Mouse (Mus musculus) intestine, embryonic 14.5 days (tissue): ENCODE measurements around the gene Zbtb5. TPM values are rescaled to one million over a fixed set of nuclear protein-coding genes. Genes with fewer than 3 reads are reported as not detected.
"Not testable (repeated sequence)": the region's sequence is repeated elsewhere in the genome, so short reads cannot be mapped to it uniquely, and the experiment has no call there.

Source experiments
- ATAC-seq: fragments of 200-750 bp; cut with Nextera tagmentation; replicated peaks from 2 replicates; pipeline ENCODE4 v1.8.0; 2017; ENCODE audit warnings: low read depth, moderate number of reproducible peaks, moderate TSS enrichment, moderate library complexity; ENCODE audit not compliant: low FRiP score, low TSS enrichment
- DNase-seq: peaks from one replicate; pipeline ENCODE4 v3.0.0-alpha.2; 2018; ENCODE audit warnings: low spot score
- H3K27ac ChIP-seq: fragments of 300-500 bp; sonication (generic); 2 replicates; pipeline ENCODE4 v1.5.1; 2014; ENCODE audit warnings: low read depth, mild to moderate bottlenecking, control low read depth
- H3K27me3 ChIP-seq: fragments of 300-500 bp; sonication (generic); replicated peaks from 2 replicates; pipeline ENCODE4 v1.6.1; 2014; ENCODE audit warnings: low read length, control low read depth; ENCODE audit not compliant: control insufficient read depth, insufficient read depth
- H3K36me3 ChIP-seq: fragments of 300-500 bp; sonication (generic); 2 replicates; pipeline ENCODE4 v1.6.1; 2014; ENCODE audit warnings: low read length, control low read depth; ENCODE audit not compliant: control insufficient read depth, insufficient read depth
- H3K4me1 ChIP-seq: fragments of 300-500 bp; sonication (generic); replicated peaks from 2 replicates; pipeline ENCODE4 v1.6.1; 2014; ENCODE audit warnings: low read length, control low read depth, mixed read lengths; ENCODE audit not compliant: control insufficient read depth, insufficient read depth
- H3K4me2 ChIP-seq: fragments of 300-500 bp; sonication (generic); 2 replicates; pipeline ENCODE4 v1.6.1; 2014; ENCODE audit warnings: low read length
- H3K4me3 ChIP-seq: fragments of 300-500 bp; sonication (generic); 2 replicates; pipeline ENCODE4 v1.5.1; 2014; ENCODE audit warnings: low read depth, low read length, control low read depth, mixed read lengths
- H3K9ac ChIP-seq: fragments of 300-500 bp; sonication (generic); 2 replicates; pipeline ENCODE4 v1.6.1; 2014; ENCODE audit warnings: mild to moderate bottlenecking, low read length
- H3K9me3 ChIP-seq: fragments of 300-500 bp; sonication (generic); 2 replicates; pipeline ENCODE4 v1.6.1; 2016; ENCODE audit warnings: low read length, control low read depth; ENCODE audit not compliant: control insufficient read depth
- WGBS: fragments of 180-500 bp; shearing (Covaris S2); extraction: QIAGEN DNeasy Blood & Tissue Kit; methylation state at CpG from one replicate; pipeline ENCODE4 v1.1.7; 2014; 5-methylcytosine and 5-hydroxymethylcytosine counted together
- polyA plus RNA-seq: library from polyadenylated mRNA; unstranded; fragments of >200 nt; fragmentation: Nextera tagmentation; extraction: Ambion mirVana; gene quantifications from 2 replicates; pipeline ENCODE4 v1.2.1, GENCODE M21; 2014

Zbtb5 gene
- polyA plus RNA-seq, 1 experiment from 2014 or later: 21.4 TPM

DNA sequence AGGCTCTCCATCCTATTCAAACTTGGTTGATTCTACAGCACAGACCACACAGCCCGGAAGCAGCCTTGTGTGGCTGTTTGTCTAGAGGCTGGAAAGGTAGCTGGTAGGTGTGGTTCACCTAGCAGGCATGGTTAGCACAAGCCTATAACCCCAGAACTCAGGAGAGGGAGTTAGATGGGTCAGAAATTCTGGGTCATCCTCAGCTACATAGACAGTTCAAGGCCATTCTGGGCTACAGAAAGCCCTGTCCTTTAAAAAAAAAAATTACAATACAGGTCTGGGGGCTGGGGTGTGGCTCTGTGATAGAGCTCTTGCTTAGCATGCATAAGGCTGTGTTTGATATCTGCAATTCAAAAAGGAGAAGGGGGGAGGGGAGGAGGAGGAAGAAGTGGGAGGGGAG is 63.9 kb downstream of the Zbtb5 start:
- Histone ChIP-seq H3K4me3 (no peak overlapping the region), H3K27ac (no peak overlapping the region), H3K36me3 (no peaks in the 10 kb centered on the region), H3K4me1 (no peaks in the 10 kb centered on the region), H3K9ac (no peak overlapping the region), H3K9me3 (no peaks in the 10 kb centered on the region), H3K4me2 (no peak overlapping the region), H3K27me3 (no peaks in the 10 kb centered on the region)
- WGBS: 86% methylated on average over 1 of the region's 1 CpGs
- no peak for ATAC-seq
- no peak for DNase-seq

DNA sequence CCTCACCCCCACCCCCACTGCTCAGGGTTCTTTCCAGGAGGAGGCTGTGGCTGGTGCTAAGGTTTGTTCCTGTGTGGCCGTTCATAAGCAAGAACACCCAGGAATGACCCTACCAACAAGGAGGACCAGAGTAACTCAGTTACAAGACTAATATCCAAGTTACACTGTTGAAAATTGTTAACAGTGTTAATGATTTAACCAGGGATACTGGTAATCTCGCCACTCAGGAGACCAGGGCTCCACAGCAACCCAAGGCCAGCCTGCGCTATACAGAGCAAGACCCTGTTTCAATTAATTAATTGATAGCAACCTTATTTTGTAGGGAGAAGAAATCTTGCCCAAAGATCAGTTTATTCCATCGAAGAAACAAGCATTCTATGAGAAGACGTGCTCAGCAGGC is 64.7 kb downstream of the Zbtb5 start:
- Histone ChIP-seq H3K27ac (no peak overlapping the region), H3K4me1 (no peaks in the 10 kb centered on the region), H3K27me3 (no peaks in the 10 kb centered on the region), H3K9ac (no peak overlapping the region), H3K4me2 (no peak overlapping the region), H3K9me3 (no peaks in the 10 kb centered on the region), H3K4me3 (no peak overlapping the region), H3K36me3 (no peaks in the 10 kb centered on the region)
- WGBS: 92% methylated on average over 5 of the region's 5 CpGs
- DNase-seq: no peak
- ATAC-seq: no peak

DNA sequence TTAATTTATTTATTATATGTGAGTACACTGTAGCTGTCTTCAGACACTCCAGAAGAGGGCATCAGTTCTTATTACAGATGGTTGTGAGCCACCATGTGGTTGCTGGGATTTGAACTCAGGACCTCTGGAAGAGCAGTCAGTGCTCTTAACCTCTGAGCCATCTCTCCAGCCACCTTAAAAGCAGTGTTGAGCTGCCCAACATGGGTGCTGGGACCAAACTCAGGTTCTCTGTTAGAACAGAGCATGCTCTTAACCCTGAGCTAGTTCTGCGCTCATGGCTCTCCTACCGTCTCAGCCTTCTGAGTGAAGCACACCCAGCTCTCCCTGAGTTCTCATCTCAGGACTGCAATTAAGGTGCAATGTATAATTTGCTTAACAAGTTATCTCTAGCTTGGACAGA is 66.1 kb downstream of the Zbtb5 start:
- not testable (repeated sequence) for ATAC-seq, H3K4me1 ChIP-seq, H3K9ac ChIP-seq, H3K27ac ChIP-seq, H3K9me3 ChIP-seq, H3K4me3 ChIP-seq, DNase-seq, H3K27me3 ChIP-seq, H3K36me3 ChIP-seq, H3K4me2 ChIP-seq
- 95% methylated on average over 2 of the region's 2 CpGs for WGBS

DNA sequence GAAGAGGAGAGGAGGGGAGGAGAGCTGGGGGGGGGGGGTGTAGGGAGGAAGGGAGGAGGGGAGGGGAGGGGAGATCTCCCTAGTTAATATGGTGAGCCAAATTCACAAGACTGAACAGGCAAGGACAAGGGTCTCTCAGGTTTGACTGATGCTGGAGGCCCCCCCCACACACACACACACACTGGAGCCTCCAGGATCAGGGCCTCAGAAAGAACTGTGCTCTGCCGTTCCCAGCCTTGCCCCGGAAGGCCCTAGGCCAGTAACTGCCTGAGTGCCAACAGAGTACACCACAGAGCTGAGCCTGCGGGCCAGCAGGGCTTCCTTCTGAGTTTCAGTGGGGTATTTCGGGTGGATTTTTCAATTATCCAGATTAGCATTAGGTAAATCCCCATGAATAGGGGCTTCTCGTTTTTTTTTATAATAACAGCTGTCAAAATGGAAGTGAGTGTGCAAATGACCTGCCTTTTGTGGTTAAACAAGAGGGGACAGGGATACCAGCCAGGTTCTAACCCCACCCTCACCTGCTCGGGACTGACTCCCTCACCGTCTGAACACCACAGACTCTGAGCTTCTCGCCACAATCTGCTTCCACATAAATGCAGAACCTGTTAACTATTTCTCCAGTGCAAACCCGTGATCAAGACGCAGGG is 67.7 kb downstream of the Zbtb5 start:
- 79% methylated on average over 10 of the region's 10 CpGs for WGBS
- H3K4me1 ChIP-seq: no peaks in the 10 kb centered on the region
- no peak overlapping the region for H3K9ac ChIP-seq
- H3K27me3 ChIP-seq: no peaks in the 10 kb centered on the region
- no peaks in the 10 kb centered on the region for H3K9me3 ChIP-seq
- no peak overlapping the region for H3K4me3 ChIP-seq
- H3K36me3 ChIP-seq: no peaks in the 10 kb centered on the region
- no peak for ATAC-seq
- no peak overlapping the region for H3K4me2 ChIP-seq
- no peak overlapping the region for H3K27ac ChIP-seq
- no peak for DNase-seq

DNA sequence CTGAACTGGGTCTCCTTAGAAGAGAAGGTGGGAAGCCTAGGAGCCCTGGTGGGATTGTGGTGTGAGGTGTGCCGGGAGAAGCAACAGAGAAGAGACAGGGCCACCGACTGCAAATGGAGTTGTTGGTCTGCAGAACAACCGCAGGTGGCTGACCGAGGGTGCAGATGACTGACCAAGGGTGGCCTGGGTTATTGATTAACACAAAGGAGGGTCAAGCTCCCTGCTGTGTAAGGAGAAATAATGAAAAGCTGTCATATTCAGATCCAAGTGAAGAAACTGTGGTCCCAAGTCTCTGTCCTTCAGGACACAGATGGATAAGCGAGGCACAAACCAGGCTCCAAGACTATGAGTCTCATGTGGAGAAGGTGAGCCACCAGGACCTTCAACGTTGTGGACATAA is 68.7 kb downstream of the Zbtb5 start:
- H3K4me1 ChIP-seq: no peaks in the 10 kb centered on the region
- H3K27ac ChIP-seq: no peak overlapping the region
- no peaks in the 10 kb centered on the region for H3K9me3 ChIP-seq
- no peak overlapping the region for H3K4me3 ChIP-seq
- H3K4me2 ChIP-seq: no peak overlapping the region
- DNase-seq: no peak
- ATAC-seq: no peak
- no peak overlapping the region for H3K9ac ChIP-seq
- H3K27me3 ChIP-seq: no peaks in the 10 kb centered on the region
- 77% methylated on average over 6 of the region's 6 CpGs for WGBS
- no peaks in the 10 kb centered on the region for H3K36me3 ChIP-seq

DNA sequence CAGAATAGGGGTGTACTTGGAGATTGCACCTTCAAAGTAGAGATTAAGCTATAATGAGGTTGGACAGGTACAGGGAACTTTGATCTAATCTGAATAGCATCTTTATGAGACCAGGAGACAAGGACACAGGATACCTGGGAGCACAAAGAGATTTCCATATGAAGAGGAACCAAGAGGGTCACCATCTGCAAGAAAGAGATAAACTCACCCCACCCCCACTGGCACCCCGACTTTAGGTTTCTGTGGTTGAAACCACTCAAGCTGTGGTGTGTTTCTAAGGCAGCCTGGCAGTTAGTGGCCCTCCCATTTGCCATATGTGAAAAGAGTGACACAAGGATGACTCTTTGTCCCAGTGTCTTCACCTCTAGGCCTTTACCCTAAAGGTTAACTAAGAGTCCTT is 70.0 kb downstream of the Zbtb5 start:
- DNase-seq: no peak
- no peaks in the 10 kb centered on the region for H3K36me3 ChIP-seq
- H3K9me3 ChIP-seq: no peaks in the 10 kb centered on the region
- no peak overlapping the region for H3K4me3 ChIP-seq
- no peak overlapping the region for H3K4me2 ChIP-seq
- no peak overlapping the region for H3K27ac ChIP-seq
- no peaks in the 10 kb centered on the region for H3K4me1 ChIP-seq
- no peaks in the 10 kb centered on the region for H3K27me3 ChIP-seq
- H3K9ac ChIP-seq: no peak overlapping the region
- 85% methylated on average over 1 of the region's 1 CpGs for WGBS
- ATAC-seq: no peak

Other genes with a start within 250 kb of the Zbtb5 start
- gene Grhpr, start 31.0 kb downstream of the Zbtb5 start, polyA plus RNA-seq: 64.3 and 70.6 TPM in 2 replicates
- 41.8 and 44.8 TPM in 2 replicates for gene Polr1e, start 6.2 kb upstream of the Zbtb5 start, polyA plus RNA-seq
- 9.4 and 9.7 TPM in 2 replicates for gene Fbxo10, start 72.2 kb upstream of the Zbtb5 start, polyA plus RNA-seq
- 346 and 405 TPM in 2 replicates for gene Tomm5, start 95.7 kb upstream of the Zbtb5 start, polyA plus RNA-seq
- 0.87 and 1.0 TPM in 2 replicates for gene Frmpd1, start 172.5 kb upstream of the Zbtb5 start, polyA plus RNA-seq